Mouse (Mus musculus): Measurements from ENCODE around the gene Olfr1289.

The Olfr1289 gene

DNA sequence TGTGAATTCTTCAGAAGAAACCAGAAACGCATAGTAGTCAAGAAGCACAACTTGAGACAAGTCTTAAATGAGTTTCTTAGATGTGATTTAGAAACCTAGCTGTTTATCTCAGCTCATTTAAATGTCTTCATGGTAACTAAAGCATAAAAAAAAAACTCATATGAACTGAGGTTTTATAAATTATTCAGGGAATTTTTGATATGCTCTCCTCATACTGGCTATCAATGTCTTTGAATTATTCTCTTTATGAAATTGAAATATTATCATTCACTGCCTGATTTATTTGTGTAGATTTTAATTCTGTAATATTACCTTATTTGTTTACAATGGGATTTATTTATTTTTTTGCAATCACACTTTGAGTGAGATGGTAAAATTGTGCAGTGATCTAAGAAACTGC is at the start of gene Olfr1289:
Gene Olfr1289 (plus strand): TSS at position 301 of the 400 bp plus-strand sequence.
- DNase-seq (ENCODE audit: low spot score in 2 of 2): no peak

GRCm38 (mm10) chr2:111448842-111449241 is 31.8 kb upstream of the Olfr1289 start, which contains the start of gene Olfr1287:
TSS of gene Olfr1287 (plus strand) at chr2:111449142.
- no peak for DNase-seq (ENCODE audit: low spot score in 2 of 2)

DNA sequence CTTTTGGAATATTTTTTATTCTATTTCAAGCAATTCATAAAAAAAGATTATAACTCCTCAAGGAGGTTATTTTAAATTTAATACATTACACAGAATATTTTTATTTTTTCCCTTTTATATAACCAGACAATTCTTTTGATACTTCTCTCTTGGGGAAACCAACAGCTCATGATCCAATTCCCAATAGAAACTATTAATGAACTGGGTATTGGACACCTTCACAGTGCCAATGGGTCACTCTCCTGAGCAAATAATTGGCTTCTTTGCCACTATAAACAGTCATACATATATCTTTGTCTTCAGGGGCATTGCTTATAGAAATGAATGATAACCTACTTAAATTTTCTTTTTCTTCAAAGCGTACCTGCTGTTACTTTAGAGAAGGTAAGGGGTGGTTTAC is 6.8 kb upstream of the Olfr1289 start, which contains the start of gene Olfr1288:
Gene Olfr1288 (plus strand): TSS at position 301 of the 400 bp plus-strand sequence.
- DNase-seq (ENCODE audit: low spot score in 2 of 2): no peak

DNA sequence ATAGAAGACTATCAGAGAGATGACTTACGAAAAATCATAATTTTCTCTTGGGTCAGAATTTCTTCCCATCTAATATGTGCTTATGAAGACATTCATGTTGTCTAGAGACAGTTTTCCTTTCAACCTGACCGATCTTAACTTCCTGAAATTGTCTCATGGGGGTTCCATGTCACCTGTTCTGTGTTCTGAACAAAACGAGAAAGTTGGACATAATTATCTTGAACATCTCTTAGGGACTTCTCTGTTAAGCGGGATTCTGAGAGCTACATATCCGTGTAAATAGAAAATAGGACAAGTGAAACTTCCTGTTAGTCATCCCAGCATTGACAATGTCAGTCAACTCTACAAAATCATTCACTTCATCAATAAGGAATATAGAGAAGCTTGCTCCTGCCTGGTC is 13.1 kb downstream of the Olfr1289 start, which contains the start of gene Olfr1290:
Gene Olfr1290 (minus strand): TSS at position 101 of the 400 bp plus-strand sequence.
- no peak for DNase-seq (ENCODE audit: low spot score in 2 of 2)

DNA sequence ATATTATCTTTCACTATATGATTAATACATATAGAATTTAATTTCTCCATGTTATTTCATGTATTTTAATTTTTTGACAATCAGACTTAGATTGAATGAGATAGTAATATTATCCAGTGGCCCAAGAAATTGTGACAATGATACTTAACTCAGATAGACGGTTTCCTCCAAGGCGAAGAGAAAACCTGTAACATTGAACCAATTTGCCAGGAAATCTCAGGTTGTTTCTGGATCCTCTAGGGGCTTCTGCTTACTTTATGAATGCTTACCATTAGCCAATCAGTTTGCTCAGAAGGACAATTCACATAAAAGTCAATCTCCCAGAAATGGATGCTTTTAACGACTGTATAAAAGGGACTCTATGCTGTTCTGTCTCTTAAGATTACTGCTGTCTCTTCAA is 16.3 kb downstream of the Olfr1289 start, which contains the start of gene Olfr1291-ps1:
Gene Olfr1291-ps1 (plus strand): TSS at position 301 of the 400 bp plus-strand sequence.
- DNase-seq (ENCODE audit: low spot score in 2 of 2): no peak

GRCm38 (mm10) chr2:111517451-111517850 is 36.8 kb downstream of the Olfr1289 start:
- no peak for DNase-seq (ENCODE audit: low spot score in 2 of 2)

- no peak for DNase-seq (ENCODE audit: low spot score in 2 of 2)
Observed at GRCm38 (mm10) chr2:111524903-111525302, 44.3 kb downstream of the Olfr1289 start, which contains the start of gene Olfr1293-ps. TSS of gene Olfr1293-ps (plus strand) at chr2:111525203.
